Mouse (Mus musculus) CH12.LX (cell line): ENCODE results near the gene Olfr181. TPM values are rescaled to one million over a fixed set of nuclear protein-coding genes. Genes with fewer than 3 reads are reported as not detected.

Source experiments
- DNase-seq: peaks from one replicate; pipeline ENCODE4 v3.0.0-alpha.2; 2013; ENCODE audit errors: extremely low read depth
- H3K27ac ChIP-seq: 2 replicates; pipeline ENCODE4 v1.5.1; 2012; ENCODE audit warnings: low read depth, mild to moderate bottlenecking, control low read depth, moderate library complexity; ENCODE audit not compliant: insufficient read depth
- H3K27me3 ChIP-seq: replicated peaks from 2 replicates; pipeline ENCODE3; 2012; ENCODE audit warnings: inconsistent platforms
- H3K36me3 ChIP-seq, 2 experiments: replicated peaks in 1 of 2; 2 replicates each; pipeline versions ENCODE3 to v1.6.1; 2012; ENCODE audit warnings: inconsistent platforms in 1 of 2, low read length in 1 of 2, mild to moderate bottlenecking in 1 of 2, mixed read lengths in 1 of 2, moderate library complexity in 1 of 2; ENCODE audit not compliant: control insufficient read depth in 1 of 2, insufficient read depth in 1 of 2
- H3K4me1 ChIP-seq, 2 experiments: 2 replicates each; pipeline ENCODE4 v1.6.1; 2012; ENCODE audit warnings: inconsistent platforms in 1 of 2, moderate library complexity in 1 of 2; ENCODE audit not compliant: insufficient read depth in 2 of 2, control insufficient read depth in 1 of 2
- H3K4me2 ChIP-seq: 2 replicates; pipeline ENCODE4 v1.6.1; 2012; ENCODE audit warnings: low read depth, mild to moderate bottlenecking, control low read depth; ENCODE audit not compliant: poor library complexity, insufficient read depth, severe bottlenecking
- H3K4me3 ChIP-seq, 3 experiments: fragments of 150-350 bp in 1 of 3; sonication (generic) in 1 of 3; replicated peaks in 1 of 3; 2 replicates each; pipeline versions ENCODE3 to v1.5.1; 2011 to 2012; ENCODE audit warnings: low read depth in 2 of 3, low read length in 2 of 3, mild to moderate bottlenecking in 2 of 3, moderate library complexity in 2 of 3, control low read depth in 1 of 3, improper control_type of control experiment in 1 of 3, inconsistent platforms in 1 of 3, mixed read lengths in 1 of 3; ENCODE audit not compliant: poor library complexity in 1 of 3
- H3K79me2 ChIP-seq: replicated peaks from 2 replicates; pipeline ENCODE4 v1.6.1; 2012; ENCODE audit warnings: mild to moderate bottlenecking, moderate library complexity; ENCODE audit not compliant: control insufficient read depth, poor library complexity, insufficient read depth, severe bottlenecking; ENCODE audit errors: extremely low read depth
- H3K9ac ChIP-seq: 2 replicates; pipeline ENCODE4 v1.6.1; 2012; ENCODE audit warnings: low read depth, mild to moderate bottlenecking, control low read depth, moderate library complexity; ENCODE audit not compliant: insufficient read depth
- H3K9me3 ChIP-seq: replicated peaks from 2 replicates; pipeline ENCODE3; 2012; ENCODE audit warnings: low read length, inconsistent platforms, mixed read lengths
- CHD1 ChIP-seq: IDR thresholded peaks from 2 replicates; pipeline ENCODE4 v1.6.1; 2012; ENCODE audit warnings: low read depth, low read length, improper control_type of control experiment, inconsistent platforms
- E2F4 ChIP-seq: IDR thresholded peaks from 2 replicates; pipeline ENCODE4 v1.6.1; 2011; ENCODE audit warnings: low read depth, low read length, improper control_type of control experiment; ENCODE audit not compliant: insufficient replicate concordance
- EP300 ChIP-seq: IDR thresholded peaks from 2 replicates; pipeline ENCODE4 v1.6.1; 2011; ENCODE audit warnings: low read length, improper control_type of control experiment
- GABPA ChIP-seq: IDR thresholded peaks from 2 replicates; pipeline ENCODE4 v1.6.1; 2012; ENCODE audit warnings: low read depth, low read length, improper control_type of control experiment, inconsistent platforms; ENCODE audit not compliant: insufficient replicate concordance
- JUN ChIP-seq: IDR thresholded peaks from 2 replicates; pipeline ENCODE4 v1.6.1; 2011; ENCODE audit warnings: low read depth, mild to moderate bottlenecking, low read length, improper control_type of control experiment, moderate library complexity; ENCODE audit not compliant: insufficient read depth
- KAT2A ChIP-seq: IDR thresholded peaks from 2 replicates; pipeline ENCODE4 v1.6.1; 2012; ENCODE audit warnings: low read length, improper control_type of control experiment, inconsistent platforms; ENCODE audit not compliant: insufficient replicate concordance
- MAX ChIP-seq: IDR thresholded peaks from 2 replicates; pipeline ENCODE4 v1.6.1; 2011; ENCODE audit warnings: low read length, improper control_type of control experiment
- MAZ ChIP-seq: IDR thresholded peaks from 2 replicates; pipeline ENCODE4 v1.6.1; 2012; ENCODE audit warnings: low read depth, mild to moderate bottlenecking, inconsistent platforms, low read length, improper control_type of control experiment, moderate library complexity
- MXI1 ChIP-seq: IDR thresholded peaks from 2 replicates; pipeline ENCODE4 v1.6.1; 2011; ENCODE audit warnings: mild to moderate bottlenecking, low read depth, low read length, improper control_type of control experiment
- MYC ChIP-seq: IDR thresholded peaks from 2 replicates; pipeline ENCODE4 v1.6.1; 2011; ENCODE audit warnings: low read depth, mild to moderate bottlenecking, improper control_type of control experiment, low read length
- NELFE ChIP-seq: IDR thresholded peaks from 2 replicates; pipeline ENCODE4 v1.6.1; 2011; ENCODE audit warnings: low read depth, low read length, improper control_type of control experiment
- NRF1 ChIP-seq: IDR thresholded peaks from 2 replicates; pipeline ENCODE4 v1.6.1; 2014; ENCODE audit warnings: low read depth, mild to moderate bottlenecking, inconsistent platforms, low read length, improper control_type of control experiment, moderate library complexity
- PAX5 ChIP-seq: IDR thresholded peaks from 2 replicates; pipeline ENCODE4 v1.6.1; 2012; ENCODE audit warnings: low read length, inconsistent platforms, mixed read lengths
- POLR2A ChIP-seq: IDR thresholded peaks from 2 replicates; pipeline ENCODE4 v1.6.1; 2011; ENCODE audit warnings: low read depth, mild to moderate bottlenecking, improper control_type of control experiment, low read length
- TBP ChIP-seq: conservative IDR thresholded peaks from 2 replicates; pipeline ENCODE4 v1.6.1; 2011; ENCODE audit warnings: low read depth, low read length, improper control_type of control experiment
- UBTF ChIP-seq: IDR thresholded peaks from 2 replicates; pipeline ENCODE4 v1.6.1; 2012; ENCODE audit warnings: low read depth, mild to moderate bottlenecking, inconsistent platforms, low read length, improper control_type of control experiment, moderate library complexity
- USF1 ChIP-seq: IDR thresholded peaks from 2 replicates; pipeline ENCODE4 v1.6.1; 2014; ENCODE audit warnings: low read depth, mild to moderate bottlenecking, inconsistent platforms, low read length, improper control_type of control experiment
- ZC3H11A ChIP-seq: IDR thresholded peaks from 2 replicates; pipeline ENCODE4 v1.6.1; 2012; ENCODE audit warnings: low read depth, mild to moderate bottlenecking, inconsistent platforms, low read length, improper control_type of control experiment
- ZMIZ1 ChIP-seq: IDR thresholded peaks from 2 replicates; pipeline ENCODE4 v1.6.1; 2012; ENCODE audit warnings: low read depth, mild to moderate bottlenecking, inconsistent platforms, low read length, improper control_type of control experiment
- ZNF384 ChIP-seq: IDR thresholded peaks from 2 replicates; pipeline ENCODE4 v1.6.1; 2012; ENCODE audit warnings: low read depth, low read length, improper control_type of control experiment, inconsistent platforms
- dilution Hi-C: fragments of 300-500 bp; cut with MboI; formaldehyde crosslinking; loops from 2 replicates; pipeline ENCODE4 v1.14.3; 2020; ENCODE audit warnings: low sequenced_read_pairs; ENCODE audit not compliant: extremely low pct_unique_long_range_greater_than_20kb, extremely low pct_ligation_motif_present
- in situ Hi-C: fragments of 300-500 bp; cut with MboI; formaldehyde crosslinking; loops from 3 replicates; pipeline ENCODE4 v1.14.3; 2019; ENCODE audit warnings: low sequenced_read_pairs, low pct_ligation_motif_present, low pct_unique_long_range_greater_than_20kb, mixed read lengths
- polyA plus RNA-seq: library from polyadenylated mRNA; unstranded; fragments of >175 nt; gene quantifications from 2 replicates; pipeline ENCODE4 v1.2.1, GENCODE M21; 2012; ENCODE audit warnings: low read depth; ENCODE audit not compliant: insufficient read length
- total RNA-seq, 2 experiments: library from RNA; depleted of rRNA; stranded (reverse); fragments of 300-350 nt in 1 of 2; fragments of >200 nt in 1 of 2; gene quantifications; 2 replicates each; pipeline ENCODE4 v1.2.3; 2012 to 2014

Gene Olfr181
- total and polyA plus RNA-seq, 3 experiments: not detected

DNA sequence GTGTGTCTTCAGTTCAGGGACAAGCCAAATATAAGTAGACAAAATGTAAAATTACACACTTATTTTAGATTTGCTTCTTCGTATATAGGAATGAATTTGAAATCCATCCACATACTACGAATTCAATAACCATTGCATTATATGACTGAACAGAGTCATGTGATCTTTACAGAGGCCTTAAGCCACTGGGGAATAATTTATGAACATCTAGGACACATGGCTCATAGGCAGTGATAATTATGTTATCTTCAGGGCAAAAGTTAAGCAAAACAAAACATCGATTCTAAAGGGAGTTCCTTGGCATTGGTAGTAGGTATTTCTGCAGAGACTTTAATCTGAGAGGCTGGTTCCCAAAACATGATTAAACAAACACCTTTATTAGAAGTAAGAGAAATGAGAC is 36.6 kb downstream of the Olfr181 start, which contains the start of gene Olfr178:
Olfr178 (minus strand) TSS at position 101 of the 400 bp plus-strand sequence.
- no peaks in the 10 kb centered on the region for H3K9me3 ChIP-seq
- no peaks in the 10 kb centered on the region for H3K27me3 ChIP-seq
- H3K36me3 ChIP-seq: no peaks in the 10 kb centered on the region
- no peak within 1 kb of the TSS for H3K4me2 ChIP-seq
- H3K79me2 ChIP-seq: no peaks in the 10 kb centered on the region
- no peak within 1 kb of the TSS for H3K9ac ChIP-seq
- DNase-seq: no peak
- no peak for TF ChIP-seq UBTF
- no peak for TF ChIP-seq TBP
- TF ChIP-seq JUN: no peak
- TF ChIP-seq E2F4: no peak
- TF ChIP-seq ZNF384: no peak
- no peak for TF ChIP-seq MAZ
- TF ChIP-seq KAT2A: no peak
- no peak for TF ChIP-seq ZMIZ1
- no peak for TF ChIP-seq PAX5
- TF ChIP-seq GABPA: no peak
- no peak for TF ChIP-seq NELFE
- TF ChIP-seq POLR2A: no peak
- no peak for TF ChIP-seq MAX
- TF ChIP-seq ZC3H11A: no peak
- no peak for TF ChIP-seq NRF1
- H3K4me1 ChIP-seq: peaks cover 0 to 4% of the 10 kb centered on the region in 2 experiments; a peak in 1 of 4 replicates
- no peak within 1 kb of the TSS for H3K27ac ChIP-seq
- no peak within 1 kb of the TSS for H3K4me3 ChIP-seq
- dilution Hi-C loops: no loop called here
- in situ Hi-C loops: no loop called here

GRCm38 (mm10) chr16:58884416-58884815 is 44.1 kb downstream of the Olfr181 start:
- Histone ChIP-seq H3K4me3 (no peak overlapping the region), H3K36me3 (no peaks in the 10 kb centered on the region), H3K79me2 (no peaks in the 10 kb centered on the region), H3K9ac (no peak overlapping the region), H3K27ac (no peak overlapping the region), H3K4me2 (no peak overlapping the region), H3K9me3 (no peaks in the 10 kb centered on the region), H3K4me1 (peaks cover 0 to 4% of the 10 kb centered on the region in 2 experiments; a peak in 1 of 4 replicates), H3K27me3 (no peaks in the 10 kb centered on the region)
- dilution Hi-C loops: no loop called here
- in situ Hi-C loops: no loop called here
- DNase-seq: no peak
- TF ChIP-seq USF1: no peak
- TF ChIP-seq EP300: no peak
- TF ChIP-seq MYC: no peak
- TF ChIP-seq ZMIZ1: no peak
- TF ChIP-seq CHD1: no peak
- no peak for TF ChIP-seq GABPA
- TF ChIP-seq MXI1: no peak

Other genes with a start within 250 kb of the Olfr181 start
- 13.8 and 14.5 TPM in 2 replicates for gene Gpr15, start 209.7 kb downstream of the Olfr181 start, total RNA-seq (2012; rRNA removed)
- gene Gpr15, start 209.7 kb downstream of the Olfr181 start, total RNA-seq (2014; rRNA removed): 8.3 and 8.7 TPM in 2 replicates
- gene Gpr15, start 209.7 kb downstream of the Olfr181 start, polyA plus RNA-seq: 3.9 and 4.7 TPM in 2 replicates
- 59.9 and 63.8 TPM in 2 replicates for gene Cldnd1, start 200.8 kb downstream of the Olfr181 start, total RNA-seq (2012; rRNA removed)
- gene Cldnd1, start 200.8 kb downstream of the Olfr181 start, total RNA-seq (2014; rRNA removed): 78.0 and 78.7 TPM in 2 replicates
- 65.6 and 80.6 TPM in 2 replicates for gene Cldnd1, start 200.8 kb downstream of the Olfr181 start, polyA plus RNA-seq
- not detected in 2 replicates for gene Olfr172, start 165.6 kb downstream of the Olfr181 start, total RNA-seq (2012; rRNA removed)
- not detected in 2 replicates for gene Olfr172, start 165.6 kb downstream of the Olfr181 start, total RNA-seq (2014; rRNA removed)
- gene Olfr172, start 165.6 kb downstream of the Olfr181 start, polyA plus RNA-seq: not detected in 2 replicates
- not detected in 2 replicates for gene Olfr173, start 128.5 kb downstream of the Olfr181 start, total RNA-seq (2012; rRNA removed)
- not detected in 2 replicates for gene Olfr173, start 128.5 kb downstream of the Olfr181 start, total RNA-seq (2014; rRNA removed)
- not detected in 2 replicates for gene Olfr173, start 128.5 kb downstream of the Olfr181 start, polyA plus RNA-seq
- 0.38 and 0.89 TPM in 2 replicates for gene Olfr175-ps1, start 102.0 kb downstream of the Olfr181 start, total RNA-seq (2012; rRNA removed)
- 3.1 and 3.3 TPM in 2 replicates for gene Olfr175-ps1, start 102.0 kb downstream of the Olfr181 start, total RNA-seq (2014; rRNA removed)
- 0.46 and 0.70 TPM in 2 replicates for gene Olfr175-ps1, start 102.0 kb downstream of the Olfr181 start, polyA plus RNA-seq
- gene Olfr177, start 54.0 kb downstream of the Olfr181 start, total RNA-seq (2012; rRNA removed): not detected in 2 replicates
- not detected in 2 replicates for gene Olfr177, start 54.0 kb downstream of the Olfr181 start, total RNA-seq (2014; rRNA removed)
- not detected in 2 replicates for gene Olfr177, start 54.0 kb downstream of the Olfr181 start, polyA plus RNA-seq
- not detected in 2 replicates for gene Olfr178, start 36.7 kb downstream of the Olfr181 start, total RNA-seq (2012; rRNA removed)
- gene Olfr178, start 36.7 kb downstream of the Olfr181 start, total RNA-seq (2014; rRNA removed): not detected in 2 replicates
- not detected in 2 replicates for gene Olfr178, start 36.7 kb downstream of the Olfr181 start, polyA plus RNA-seq
- not detected in 2 replicates for gene Olfr180, start 637 bp upstream of the Olfr181 start, total RNA-seq (2012; rRNA removed)
- not detected in 2 replicates for gene Olfr180, start 637 bp upstream of the Olfr181 start, total RNA-seq (2014; rRNA removed)
- gene Olfr180, start 637 bp upstream of the Olfr181 start, polyA plus RNA-seq: not detected in 2 replicates
- not detected in 2 replicates for gene Olfr183, start 66.6 kb upstream of the Olfr181 start, total RNA-seq (2012; rRNA removed)
- not detected in 2 replicates for gene Olfr183, start 66.6 kb upstream of the Olfr181 start, total RNA-seq (2014; rRNA removed)
- not detected in 2 replicates for gene Olfr183, start 66.6 kb upstream of the Olfr181 start, polyA plus RNA-seq
- gene Olfr186, start 101.5 kb upstream of the Olfr181 start, total RNA-seq (2012; rRNA removed): not detected in 2 replicates
- gene Olfr186, start 101.5 kb upstream of the Olfr181 start, total RNA-seq (2014; rRNA removed): not detected in 2 replicates
- not detected in 2 replicates for gene Olfr186, start 101.5 kb upstream of the Olfr181 start, polyA plus RNA-seq
- not detected in 2 replicates for gene Olfr187, start 111.0 kb upstream of the Olfr181 start, total RNA-seq (2012; rRNA removed)
- gene Olfr187, start 111.0 kb upstream of the Olfr181 start, total RNA-seq (2014; rRNA removed): not detected in 2 replicates
- gene Olfr187, start 111.0 kb upstream of the Olfr181 start, polyA plus RNA-seq: not detected in 2 replicates
- gene Olfr190, start 149.2 kb upstream of the Olfr181 start, total RNA-seq (2012; rRNA removed): not detected in 2 replicates
- gene Olfr190, start 149.2 kb upstream of the Olfr181 start, total RNA-seq (2014; rRNA removed): not detected in 2 replicates
- not detected in 2 replicates for gene Olfr190, start 149.2 kb upstream of the Olfr181 start, polyA plus RNA-seq
- gene Olfr191, start 161.1 kb upstream of the Olfr181 start, total RNA-seq (2012; rRNA removed): not detected in 2 replicates
- gene Olfr191, start 161.1 kb upstream of the Olfr181 start, total RNA-seq (2014; rRNA removed): not detected in 2 replicates
- not detected in 2 replicates for gene Olfr191, start 161.1 kb upstream of the Olfr181 start, polyA plus RNA-seq
- not detected in 2 replicates for gene Olfr193, start 183.1 kb upstream of the Olfr181 start, total RNA-seq (2012; rRNA removed)
- gene Olfr193, start 183.1 kb upstream of the Olfr181 start, total RNA-seq (2014; rRNA removed): not detected in 2 replicates
- gene Olfr193, start 183.1 kb upstream of the Olfr181 start, polyA plus RNA-seq: not detected in 2 replicates
- gene Olfr194, start 192.3 kb upstream of the Olfr181 start, total RNA-seq (2012; rRNA removed): not detected in 2 replicates
- not detected in 2 replicates for gene Olfr194, start 192.3 kb upstream of the Olfr181 start, total RNA-seq (2014; rRNA removed)
- not detected in 2 replicates for gene Olfr194, start 192.3 kb upstream of the Olfr181 start, polyA plus RNA-seq
- gene Olfr195, start 218.3 kb upstream of the Olfr181 start, total RNA-seq (2012; rRNA removed): not detected in 2 replicates
- gene Olfr195, start 218.3 kb upstream of the Olfr181 start, total RNA-seq (2014; rRNA removed): not detected in 2 replicates
- gene Olfr195, start 218.3 kb upstream of the Olfr181 start, polyA plus RNA-seq: not detected in 2 replicates
- not detected in 2 replicates for gene Olfr196, start 241.7 kb upstream of the Olfr181 start, total RNA-seq (2012; rRNA removed)
- gene Olfr196, start 241.7 kb upstream of the Olfr181 start, total RNA-seq (2014; rRNA removed): not detected in 2 replicates
- gene Olfr196, start 241.7 kb upstream of the Olfr181 start, polyA plus RNA-seq: not detected in 2 replicates